Mouse (Mus musculus): ENCODE measurements at regions not wholly inside any gene's neighbourhood (a gene's known extent, or its start where the extent isn't known, plus 50 kb on each side); places are given as distances from the start of the nearest gene placed in this dataset.
A peak's percentile ranks its signal among the peaks of the same experiment; 100 is the strongest.

DNA sequence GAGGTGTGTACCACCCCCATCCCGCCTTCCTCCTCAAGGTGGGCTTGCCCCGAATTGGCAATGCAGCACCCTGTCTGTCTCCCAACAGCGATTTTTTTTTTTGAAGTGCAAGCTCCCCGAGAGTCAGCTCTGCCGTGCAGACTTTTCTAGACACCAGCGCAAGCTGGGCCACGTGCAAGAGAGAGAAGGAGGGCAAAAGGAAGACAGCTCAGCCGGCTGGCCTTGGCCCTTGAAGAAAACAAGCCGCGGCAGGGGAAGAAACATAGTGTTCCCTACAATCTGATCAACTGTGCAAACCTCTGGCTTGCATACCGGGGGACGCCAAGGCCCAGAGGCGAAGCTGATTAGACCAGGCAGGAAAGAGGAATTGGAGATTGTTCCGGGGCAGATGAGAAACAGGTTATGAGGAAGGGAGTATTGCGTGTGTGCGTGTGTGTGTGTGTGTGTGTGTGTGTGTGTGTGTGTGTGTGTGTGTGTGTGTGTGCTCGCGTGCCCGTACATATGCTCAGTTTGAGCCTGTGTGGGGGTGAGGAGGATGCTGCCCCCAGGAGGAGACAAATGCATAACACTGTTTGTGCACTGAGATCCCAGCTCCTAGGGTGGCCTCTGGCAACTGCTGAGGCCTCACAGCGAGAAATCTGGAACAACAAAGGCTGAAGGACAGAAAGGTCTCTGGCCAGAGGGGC is 83.2 kb upstream of the Zfp648 start:
- WGBS, result 48% methylated on average over 20 of the region's 20 CpGs

DNA sequence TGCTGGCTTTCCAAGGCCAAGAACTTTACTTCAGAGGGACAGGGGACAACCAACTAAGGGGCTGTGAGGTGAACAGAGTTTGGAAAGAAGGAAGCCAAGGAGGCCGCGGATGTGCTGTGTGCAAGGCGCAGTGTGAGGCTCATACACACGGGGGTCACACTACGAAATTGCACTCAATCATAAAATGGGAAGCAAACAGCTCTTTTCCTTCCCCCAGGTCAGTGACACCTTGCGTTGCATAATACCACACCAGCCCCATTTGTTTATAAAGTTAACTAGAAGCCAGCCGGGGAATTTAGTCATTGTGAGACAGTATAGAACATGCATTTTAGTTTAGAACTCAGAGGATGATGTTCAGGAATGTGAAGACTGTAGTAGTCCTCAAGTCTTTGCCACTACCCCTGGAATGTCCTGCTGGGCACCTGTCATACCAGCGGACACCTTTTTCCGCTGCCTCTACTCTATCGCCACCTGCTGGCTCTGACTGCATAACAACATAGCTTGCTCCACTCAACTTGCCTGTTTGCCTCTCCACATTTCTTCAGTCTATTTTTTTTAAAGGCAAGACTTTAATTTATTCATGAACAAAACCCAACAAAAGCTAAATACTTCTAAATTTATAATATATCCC is 82.5 kb upstream of the Zfp648 start:
- H3K27ac ChIP-seq (ENCODE audit: low read depth, low read length), result no peak overlapping the region
- no peaks in the 10 kb centered on the region for H3K27me3 ChIP-seq (ENCODE audit: control insufficient read depth, insufficient read depth, low read length)
- H3K4me2 ChIP-seq (ENCODE audit: low read depth, low read length), result no peak overlapping the region
- no peak overlapping the region for H3K9ac ChIP-seq (replicated peaks; ENCODE audit: low read depth, low read length)
- ATAC-seq (ENCODE audit: low read depth), result peak; percentile 24; the same call in 1 of the 2 replicates
- H3K9me3 ChIP-seq (ENCODE audit: control insufficient read depth, low read length), result no peaks in the 10 kb centered on the region
- H3K4me3 ChIP-seq (ENCODE audit: low read depth, low read length), result no peak overlapping the region
- WGBS, result 50% methylated on average over 10 of the region's 10 CpGs
- H3K4me1 ChIP-seq (ENCODE audit: control insufficient read depth, insufficient read depth, low read length), result no peaks in the 10 kb centered on the region
- H3K36me3 ChIP-seq (ENCODE audit: control insufficient read depth, insufficient read depth, low read length), result no peaks in the 10 kb centered on the region

More for the DNA sequence above, 83.2 kb upstream of the Zfp648 start:
- H3K27ac ChIP-seq (ENCODE audit: low read depth, low read length), result no peak overlapping the region
- no peak overlapping the region for H3K4me3 ChIP-seq (ENCODE audit: low read depth, low read length)
- H3K9ac ChIP-seq (replicated peaks; ENCODE audit: low read depth, low read length), result no peak overlapping the region
- H3K36me3 ChIP-seq (ENCODE audit: control insufficient read depth, insufficient read depth, low read length), result no peaks in the 10 kb centered on the region
- no peaks in the 10 kb centered on the region for H3K27me3 ChIP-seq (ENCODE audit: control insufficient read depth, insufficient read depth, low read length)
- H3K9me3 ChIP-seq (ENCODE audit: control insufficient read depth, low read length), result no peaks in the 10 kb centered on the region
- no peak overlapping the region for H3K4me2 ChIP-seq (ENCODE audit: low read depth, low read length)
- H3K4me1 ChIP-seq (ENCODE audit: control insufficient read depth, insufficient read depth, low read length), result no peaks in the 10 kb centered on the region
- ATAC-seq (ENCODE audit: low read depth), result 0 out of 2 replicates have a peak, but pooled peaks have one; percentile 41

DNA sequence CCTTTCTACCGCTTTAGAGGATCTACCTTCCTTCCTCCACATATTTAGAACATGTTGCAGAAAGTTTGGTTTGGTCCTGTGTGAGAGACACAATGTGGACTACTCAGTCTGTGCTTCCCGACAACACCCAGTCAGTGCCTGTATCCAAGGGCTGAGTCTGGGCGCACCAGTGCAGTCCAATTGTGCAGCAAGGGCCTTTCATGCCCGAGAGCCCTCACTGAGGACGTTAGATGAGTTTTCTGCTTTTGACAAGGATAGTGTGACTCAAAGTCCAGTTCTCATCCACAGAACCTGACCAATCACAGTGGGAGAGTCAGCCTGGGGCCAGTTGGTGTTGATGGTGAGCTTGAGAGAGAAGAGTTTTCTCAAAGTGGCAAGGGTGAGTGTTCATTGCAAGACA is 81.4 kb upstream of the Zfp648 start:
- H3K27ac ChIP-seq (ENCODE audit: low read depth, low read length), result no peak overlapping the region
- H3K4me1 ChIP-seq (ENCODE audit: control insufficient read depth, insufficient read depth, low read length), result no peaks in the 10 kb centered on the region
- no peaks in the 10 kb centered on the region for H3K9me3 ChIP-seq (ENCODE audit: control insufficient read depth, low read length)
- H3K9ac ChIP-seq (replicated peaks; ENCODE audit: low read depth, low read length), result no peak overlapping the region
- 92% methylated on average over 5 of the region's 5 CpGs for WGBS
- no peak overlapping the region for H3K4me2 ChIP-seq (ENCODE audit: low read depth, low read length)
- H3K27me3 ChIP-seq (ENCODE audit: control insufficient read depth, insufficient read depth, low read length), result no peaks in the 10 kb centered on the region
- no peak overlapping the region for H3K4me3 ChIP-seq (ENCODE audit: low read depth, low read length)
- ATAC-seq (ENCODE audit: low read depth), result no peak
- no peaks in the 10 kb centered on the region for H3K36me3 ChIP-seq (ENCODE audit: control insufficient read depth, insufficient read depth, low read length)

DNA sequence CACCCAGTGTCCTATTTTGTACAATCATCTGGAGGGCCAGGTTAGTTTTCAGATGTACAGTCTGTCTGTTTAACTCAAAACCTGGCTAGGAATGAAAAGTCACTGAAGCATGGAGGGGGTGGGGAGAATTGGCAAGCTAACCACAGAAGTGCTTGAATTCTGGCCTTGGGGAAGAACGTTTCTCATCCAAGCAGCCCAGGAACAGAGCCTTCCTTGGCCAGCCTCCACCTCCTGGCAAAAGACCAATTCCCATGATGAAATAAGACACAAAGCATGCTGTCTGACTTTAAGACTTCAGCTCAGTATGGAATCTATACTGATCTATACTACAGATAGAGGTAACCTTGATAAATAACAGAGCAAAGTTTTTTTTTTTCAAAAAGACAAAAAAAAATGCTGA is 80.3 kb upstream of the Zfp648 start:
- no peaks in the 10 kb centered on the region for H3K36me3 ChIP-seq (ENCODE audit: control insufficient read depth, insufficient read depth, low read length)
- WGBS, result 53% methylated on average over 1 of the region's 1 CpGs
- no peak overlapping the region for H3K27ac ChIP-seq (ENCODE audit: low read depth, low read length)
- H3K4me2 ChIP-seq (ENCODE audit: low read depth, low read length), result no peak overlapping the region
- H3K9ac ChIP-seq (replicated peaks; ENCODE audit: low read depth, low read length), result no peak overlapping the region
- no peaks in the 10 kb centered on the region for H3K4me1 ChIP-seq (ENCODE audit: control insufficient read depth, insufficient read depth, low read length)
- H3K9me3 ChIP-seq (ENCODE audit: control insufficient read depth, low read length), result no peaks in the 10 kb centered on the region
- no peak overlapping the region for H3K4me3 ChIP-seq (ENCODE audit: low read depth, low read length)
- H3K27me3 ChIP-seq (ENCODE audit: control insufficient read depth, insufficient read depth, low read length), result no peaks in the 10 kb centered on the region
- no peak for ATAC-seq (ENCODE audit: low read depth)

DNA sequence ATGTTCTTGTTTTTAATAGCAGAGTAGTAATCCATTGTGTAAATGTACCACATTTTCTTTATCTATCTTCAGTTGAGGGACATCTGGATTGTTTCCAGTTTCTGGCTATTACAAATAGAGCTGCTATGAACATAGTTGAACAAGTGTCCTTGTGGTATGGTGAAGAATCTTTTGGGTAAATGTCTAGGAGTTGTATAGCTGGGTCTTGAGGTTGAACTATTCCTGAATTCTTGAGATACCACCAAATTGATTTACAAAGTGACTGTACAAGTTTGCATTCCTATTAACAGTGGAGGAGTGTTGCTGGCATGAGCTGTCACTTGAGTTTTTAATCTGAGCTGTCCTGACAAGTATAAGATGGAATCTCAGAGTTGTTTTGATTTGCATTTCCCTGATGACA is 76.0 kb upstream of the Zfp648 start:
- no peak overlapping the region for H3K4me2 ChIP-seq (ENCODE audit: low read depth, low read length)
- H3K27ac ChIP-seq (ENCODE audit: low read depth, low read length), result no peak overlapping the region
- H3K36me3 ChIP-seq (ENCODE audit: control insufficient read depth, insufficient read depth, low read length), result no peaks in the 10 kb centered on the region
- ATAC-seq (ENCODE audit: low read depth), result no peak
- no peak overlapping the region for H3K4me3 ChIP-seq (ENCODE audit: low read depth, low read length)
- no peaks in the 10 kb centered on the region for H3K27me3 ChIP-seq (ENCODE audit: control insufficient read depth, insufficient read depth, low read length)
- H3K4me1 ChIP-seq (ENCODE audit: control insufficient read depth, insufficient read depth, low read length), result no peaks in the 10 kb centered on the region
- no peak overlapping the region for H3K9ac ChIP-seq (replicated peaks; ENCODE audit: low read depth, low read length)
- H3K9me3 ChIP-seq (ENCODE audit: control insufficient read depth, low read length), result no peaks in the 10 kb centered on the region

DNA sequence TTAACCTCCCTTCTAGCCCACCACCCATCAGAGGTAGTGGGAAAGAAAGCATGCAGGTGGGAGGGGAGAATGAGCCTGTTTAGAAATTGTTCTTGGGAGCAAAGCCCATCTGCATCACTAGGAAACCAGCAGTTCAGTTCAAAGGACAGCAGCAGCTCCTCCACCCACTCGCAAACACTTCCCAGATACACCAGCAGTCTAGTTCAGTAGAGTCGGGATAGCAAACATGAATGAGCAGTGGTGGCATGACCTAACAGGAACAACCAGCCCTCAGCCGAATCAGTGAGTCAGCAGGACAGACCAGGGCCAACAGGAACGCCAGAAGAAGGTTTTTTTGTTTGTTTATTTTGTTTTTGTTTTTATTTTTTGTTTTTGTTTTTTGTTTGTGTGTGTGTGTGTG is 74.5 kb upstream of the Zfp648 start:
- Histone ChIP-seq H3K4me2 (ENCODE audit: low read depth, low read length) (no peak overlapping the region), H3K36me3 (ENCODE audit: control insufficient read depth, insufficient read depth, low read length) (no peaks in the 10 kb centered on the region), H3K9me3 (ENCODE audit: control insufficient read depth, low read length) (no peaks in the 10 kb centered on the region), H3K9ac (replicated peaks; ENCODE audit: low read depth, low read length) (no peak overlapping the region), H3K4me3 (ENCODE audit: low read depth, low read length) (no peak overlapping the region), H3K4me1 (ENCODE audit: control insufficient read depth, insufficient read depth, low read length) (no peaks in the 10 kb centered on the region), H3K27me3 (ENCODE audit: control insufficient read depth, insufficient read depth, low read length) (no peaks in the 10 kb centered on the region), H3K27ac (ENCODE audit: low read depth, low read length) (no peak overlapping the region)
- no peak for ATAC-seq (ENCODE audit: low read depth)
- whole genome bisulfite sequencing, result 74% methylated on average over 4 of the region's 4 CpGs

DNA sequence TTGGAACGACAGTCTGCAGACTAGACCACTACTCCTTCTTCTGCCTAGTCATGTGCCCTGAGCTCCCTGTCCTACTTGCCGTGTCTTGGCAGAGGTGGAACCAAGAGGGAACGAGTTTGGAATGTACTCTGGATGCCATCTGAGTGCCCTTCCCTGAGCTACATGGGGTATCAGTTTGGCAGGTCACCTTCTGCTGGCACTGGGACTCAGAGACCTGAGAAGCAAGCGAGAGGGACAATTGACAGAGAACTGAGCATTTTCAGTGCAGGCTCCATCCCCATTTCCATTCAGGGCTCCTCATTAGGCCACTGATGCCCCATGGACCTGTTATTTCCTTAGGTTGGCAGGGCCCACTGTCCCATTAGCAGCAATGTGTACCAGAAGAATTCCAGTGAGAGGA is 61.5 kb upstream of the Zfp648 start:
- WGBS, result 79% methylated on average over 4 of the region's 4 CpGs
- H3K27ac ChIP-seq (ENCODE audit: low read depth, low read length), result no peak overlapping the region
- no peak overlapping the region for H3K9ac ChIP-seq (replicated peaks; ENCODE audit: low read depth, low read length)
- H3K4me1 ChIP-seq (ENCODE audit: control insufficient read depth, insufficient read depth, low read length), result no peaks in the 10 kb centered on the region
- H3K36me3 ChIP-seq (ENCODE audit: control insufficient read depth, insufficient read depth, low read length), result no peaks in the 10 kb centered on the region
- H3K27me3 ChIP-seq (ENCODE audit: control insufficient read depth, insufficient read depth, low read length), result no peaks in the 10 kb centered on the region
- H3K4me2 ChIP-seq (ENCODE audit: low read depth, low read length), result no peak overlapping the region
- no peak for ATAC-seq (ENCODE audit: low read depth)
- no peak overlapping the region for H3K4me3 ChIP-seq (ENCODE audit: low read depth, low read length)
- no peaks in the 10 kb centered on the region for H3K9me3 ChIP-seq (ENCODE audit: control insufficient read depth, low read length)

DNA sequence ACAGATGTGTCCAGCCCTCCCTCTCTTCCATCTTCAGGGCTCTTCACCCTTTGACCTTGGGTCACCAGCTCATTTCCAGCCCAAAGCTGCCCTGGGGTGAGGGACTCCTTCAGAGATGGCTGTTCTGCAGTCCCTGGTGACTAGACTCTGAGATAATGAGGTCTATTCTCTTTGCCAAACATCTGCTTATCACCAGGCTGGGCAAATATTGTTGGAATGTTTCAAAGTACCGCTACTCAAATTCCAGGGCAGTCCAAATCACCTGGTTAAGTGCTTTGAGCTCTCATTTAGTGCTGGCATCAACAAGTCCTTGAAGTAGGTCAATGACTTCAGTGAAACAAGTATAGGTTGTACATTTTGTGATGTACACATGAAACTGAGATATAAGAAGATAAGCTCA is 57.3 kb upstream of the Zfp648 start:
- no peak overlapping the region for H3K4me3 ChIP-seq (ENCODE audit: low read depth, low read length)
- WGBS, result 83% methylated on average over 1 of the region's 1 CpGs
- H3K4me1 ChIP-seq (ENCODE audit: control insufficient read depth, insufficient read depth, low read length), result no peaks in the 10 kb centered on the region
- H3K4me2 ChIP-seq (ENCODE audit: low read depth, low read length), result no peak overlapping the region
- ATAC-seq (ENCODE audit: low read depth), result no peak
- no peaks in the 10 kb centered on the region for H3K27me3 ChIP-seq (ENCODE audit: control insufficient read depth, insufficient read depth, low read length)
- no peaks in the 10 kb centered on the region for H3K36me3 ChIP-seq (ENCODE audit: control insufficient read depth, insufficient read depth, low read length)
- H3K9me3 ChIP-seq (ENCODE audit: control insufficient read depth, low read length), result no peaks in the 10 kb centered on the region
- no peak overlapping the region for H3K27ac ChIP-seq (ENCODE audit: low read depth, low read length)
- no peak overlapping the region for H3K9ac ChIP-seq (replicated peaks; ENCODE audit: low read depth, low read length)

DNA sequence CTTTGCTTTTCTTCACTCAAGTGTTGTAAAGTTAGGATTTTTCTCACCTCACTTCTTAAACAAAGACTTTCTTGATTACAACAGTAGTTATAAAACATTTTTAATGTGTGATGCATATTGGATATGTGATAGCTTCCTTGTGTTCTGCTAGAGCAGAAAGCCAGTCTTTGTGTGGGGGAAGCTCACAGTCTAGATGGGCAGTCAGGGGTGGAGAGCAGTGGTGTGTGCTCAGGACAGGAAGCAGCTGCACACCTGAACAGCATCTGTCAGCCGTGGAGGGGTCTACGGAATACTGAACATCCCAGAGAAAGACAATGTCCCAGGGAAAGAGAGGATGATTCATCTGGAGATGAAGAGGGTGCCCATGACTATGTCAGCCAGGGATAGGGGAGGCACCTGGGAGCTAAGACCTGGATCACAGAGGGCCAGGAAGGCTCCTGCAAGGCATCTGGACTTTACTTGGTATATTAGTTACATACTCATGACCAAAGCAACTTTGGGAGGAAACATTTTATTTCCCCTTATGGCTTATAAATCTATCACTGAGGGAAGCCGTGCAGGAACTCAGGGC is 53.9 kb upstream of the Zfp648 start:
- Histone ChIP-seq H3K27me3 (ENCODE audit: control insufficient read depth, insufficient read depth, low read length) (no peaks in the 10 kb centered on the region), H3K4me2 (ENCODE audit: low read depth, low read length) (no peak overlapping the region), H3K9me3 (ENCODE audit: control insufficient read depth, low read length) (no peaks in the 10 kb centered on the region), H3K4me1 (ENCODE audit: control insufficient read depth, insufficient read depth, low read length) (peaks cover 11% of the 10 kb centered on the region), H3K36me3 (ENCODE audit: control insufficient read depth, insufficient read depth, low read length) (no peaks in the 10 kb centered on the region), H3K4me3 (ENCODE audit: low read depth, low read length) (no peak overlapping the region), H3K9ac (replicated peaks; ENCODE audit: low read depth, low read length) (no peak overlapping the region), H3K27ac (ENCODE audit: low read depth, low read length) (no peak overlapping the region)
- ATAC-seq (ENCODE audit: low read depth), result no peak
- WGBS, result 76% methylated on average over 3 of the region's 3 CpGs
